Comparison of ENCODE assay signal across 15 mouse cellular contexts in genomic region chr6:112828420-112828819, GRCm38 (mm10).
DNase-seq lines count a peak whose midpoint lies in the region; ATAC-seq and TF ChIP-seq lines count a peak whose summit lies in the region.
"Had no signal": no experiment of that assay in that cellular context is flagged by ENCODE, and none has a peak within 500 bp of the region (broad histone marks: within the 10 kb centered on the region; RNA-seq: fewer than 3 reads in every experiment).

No protein-coding gene starts in this region.

- H3K9ac ChIP-seq in forebrain, embryonic 15.5 days (replicated peaks): no peak overlapping the region
- no peak overlapping the region for H3K9ac ChIP-seq in hindbrain, postnatal 0 days (replicated peaks; ENCODE audit: low read length)
- H3K9ac ChIP-seq: embryonic facial prominence, embryonic 13.5 days; intestine, embryonic 15.5 days; kidney, embryonic 15.5 days; lung, embryonic 14.5 days had no signal

- H3K4me1 ChIP-seq in forebrain, embryonic 15.5 days: peaks cover 15% of the 10 kb centered on the region
- peaks cover 19% of the 10 kb centered on the region for H3K4me1 ChIP-seq in hindbrain, postnatal 0 days (ENCODE audit: insufficient read depth, low read length)

- ATAC-seq in forebrain, embryonic 15.5 days (replicated peaks): peak; percentile 37; the same call in 1 of the 2 replicates
- peak; percentile 28; the same call in 1 of the 2 replicates for ATAC-seq in hindbrain, postnatal 0 days
- ATAC-seq: intestine, embryonic 15.5 days; Patski had no signal

- H3K36me3 ChIP-seq in forebrain, embryonic 15.5 days: no peaks in the 10 kb centered on the region
- H3K36me3 ChIP-seq in hindbrain, postnatal 0 days (ENCODE audit: insufficient read depth, low read length): no peaks in the 10 kb centered on the region
- H3K36me3 ChIP-seq: embryonic facial prominence, embryonic 13.5 days; intestine, embryonic 15.5 days; kidney, embryonic 15.5 days had no signal

- no peaks in the 10 kb centered on the region for H3K27me3 ChIP-seq in forebrain, embryonic 15.5 days
- no peaks in the 10 kb centered on the region for H3K27me3 ChIP-seq in hindbrain, postnatal 0 days (ENCODE audit: insufficient read depth, low read length)
- H3K27me3 ChIP-seq: embryonic facial prominence, embryonic 13.5 days; intestine, embryonic 15.5 days; kidney, embryonic 15.5 days; Patski had no signal

- no peak for DNase-seq in layer of hippocampus, adult 2 months (ENCODE audit: low spot score in 2 of 2)
- no peak for DNase-seq in layer of hippocampus, adult 11-12 months (ENCODE audit: low spot score)
- no peak for DNase-seq in hindbrain, postnatal 0 days (ENCODE audit: low spot score)
- DNase-seq in retina, embryonic 14.5 days (ENCODE audit: low spot score): peak; percentile 47
- DNase-seq in spleen, adult 18-20 months: no peak
- DNase-seq in layer of hippocampus, postnatal 25 days (ENCODE audit: extremely low spot score in 1 of 2, low spot score in 1 of 2): no peak
- DNase-seq: cerebellum, adult 11-12 months; gastrocnemius, postnatal 36 days; lung, embryonic 14.5 days had no signal

- no peak overlapping the region for H3K4me3 ChIP-seq in layer of hippocampus, adult 2 months
- no peak overlapping the region for H3K4me3 ChIP-seq in forebrain, embryonic 15.5 days
- no peak overlapping the region for H3K4me3 ChIP-seq in hindbrain, postnatal 0 days (ENCODE audit: low read length)
- H3K4me3 ChIP-seq: embryonic facial prominence, embryonic 13.5 days; intestine, embryonic 15.5 days; kidney, embryonic 15.5 days had no signal

- 64% methylated on average over 5 of the region's 5 CpGs for WGBS in forebrain, embryonic 15.5 days
- 48% methylated on average over 5 of the region's 5 CpGs for WGBS in hindbrain, postnatal 0 days

- H3K9me3 ChIP-seq in forebrain, embryonic 15.5 days: no peaks in the 10 kb centered on the region
- no peaks in the 10 kb centered on the region for H3K9me3 ChIP-seq in hindbrain, postnatal 0 days (ENCODE audit: low read length)
- H3K9me3 ChIP-seq: embryonic facial prominence, embryonic 13.5 days; intestine, embryonic 15.5 days; kidney, embryonic 15.5 days had no signal

- H3K4me2 ChIP-seq in forebrain, embryonic 15.5 days (replicated peaks): no peak overlapping the region
- no peak overlapping the region for H3K4me2 ChIP-seq in hindbrain, postnatal 0 days (ENCODE audit: low read depth, low read length)
- H3K4me2 ChIP-seq: embryonic facial prominence, embryonic 13.5 days; heart, embryonic 11.5 days; intestine, embryonic 15.5 days; kidney, embryonic 15.5 days; lung, embryonic 14.5 days had no signal

- TF ChIP-seq CTCF in layer of hippocampus, adult 2 months (conservative IDR thresholded peaks at IDR 0.05): no peak
- no peak for TF ChIP-seq CTCF in hindbrain, postnatal 0 days (IDR thresholded peaks at IDR 0.05; ENCODE audit: low read depth)

- H3K27ac ChIP-seq in layer of hippocampus, adult 2 months: peak overlapping the region; percentile 82
- H3K27ac ChIP-seq in forebrain, embryonic 15.5 days (replicated peaks): 0 out of 2 replicates have a peak overlapping the region, but pooled peaks have one; percentile 2
- H3K27ac ChIP-seq in hindbrain, postnatal 0 days: no peak overlapping the region
- H3K27ac ChIP-seq: embryonic facial prominence, embryonic 13.5 days; intestine, embryonic 15.5 days; kidney, embryonic 15.5 days had no signal
